Mouse (Mus musculus) kidney, adult 8-10 months (tissue): ENCODE results near the gene Plxna4.

ENCODE experiments used
- DNase-seq, 2 experiments: peaks; one replicate each; pipeline ENCODE4 v3.0.0; 2022

The Plxna4 gene

DNA sequence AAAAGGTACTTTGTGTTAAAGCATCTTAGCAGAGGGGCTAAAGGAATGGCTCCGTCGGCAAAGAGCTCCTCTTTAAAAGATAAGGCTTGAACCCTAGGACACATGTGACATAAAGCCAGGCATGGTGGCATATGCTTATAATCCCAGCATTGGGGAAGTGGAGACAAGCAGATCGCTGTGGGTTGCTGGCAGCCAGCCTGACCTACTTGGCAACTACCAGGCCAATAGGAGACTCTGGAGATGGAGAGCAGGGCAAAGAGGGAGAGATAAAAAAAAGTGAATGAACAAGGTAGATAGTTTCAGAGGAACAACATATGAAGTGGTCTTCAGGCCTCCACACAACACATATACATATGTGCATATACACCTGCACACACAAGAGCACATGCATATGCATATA lies 189.7 kb downstream of the Plxna4 start:
- peak in 1 of 2 experiments; percentile 58 for DNase-seq

DNA sequence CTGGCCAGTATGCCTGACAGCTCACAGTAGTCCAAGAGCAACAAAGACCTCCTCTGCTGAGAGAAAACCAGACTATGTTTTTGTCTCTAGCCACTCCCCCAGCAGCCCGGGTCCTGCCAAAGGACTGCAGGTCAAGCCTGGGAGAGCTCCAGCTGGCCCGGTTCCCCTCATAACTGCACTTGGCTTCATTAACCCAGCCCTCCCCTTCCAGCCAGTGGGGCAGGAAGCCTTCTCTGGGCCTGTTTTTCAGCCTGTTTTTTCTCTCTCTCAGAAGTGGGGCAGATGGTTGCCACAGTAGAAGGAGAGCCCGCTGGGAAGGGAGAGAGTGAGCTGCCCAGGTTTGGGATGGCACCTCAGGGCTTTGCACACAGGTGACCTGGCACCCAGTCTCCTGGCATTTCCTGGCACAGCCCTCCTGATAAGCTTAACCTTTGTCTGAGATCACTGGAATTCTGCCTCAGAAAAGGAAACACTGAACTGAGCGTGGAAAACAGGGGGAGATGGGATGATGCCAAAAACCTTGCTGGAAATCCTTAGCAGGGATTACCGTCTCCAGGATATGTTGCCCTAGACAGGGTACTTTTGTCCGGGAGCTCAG lies 190.8 kb downstream of the Plxna4 start:
- DNase-seq: peak; percentile 95

DNA sequence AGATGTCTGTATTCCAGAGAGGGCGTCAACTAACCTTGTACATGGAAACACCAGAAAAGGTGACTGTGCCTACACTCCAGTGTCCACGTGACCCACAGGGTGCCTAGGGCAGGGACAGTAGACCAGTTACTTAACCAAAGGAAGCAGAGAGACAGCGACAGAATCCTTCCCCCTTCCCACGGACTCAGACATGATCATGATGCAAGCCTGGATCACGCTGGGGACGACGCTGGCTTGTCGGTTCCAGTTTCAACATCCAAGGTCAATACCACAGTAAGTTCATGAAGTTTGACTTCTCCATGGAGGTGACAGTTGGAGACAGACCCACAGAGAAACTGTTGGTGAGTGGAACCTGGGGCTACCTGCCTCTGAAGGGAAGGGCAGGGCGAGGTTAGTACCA lies 192.6 kb downstream of the Plxna4 start:
- DNase-seq: no peak

DNA sequence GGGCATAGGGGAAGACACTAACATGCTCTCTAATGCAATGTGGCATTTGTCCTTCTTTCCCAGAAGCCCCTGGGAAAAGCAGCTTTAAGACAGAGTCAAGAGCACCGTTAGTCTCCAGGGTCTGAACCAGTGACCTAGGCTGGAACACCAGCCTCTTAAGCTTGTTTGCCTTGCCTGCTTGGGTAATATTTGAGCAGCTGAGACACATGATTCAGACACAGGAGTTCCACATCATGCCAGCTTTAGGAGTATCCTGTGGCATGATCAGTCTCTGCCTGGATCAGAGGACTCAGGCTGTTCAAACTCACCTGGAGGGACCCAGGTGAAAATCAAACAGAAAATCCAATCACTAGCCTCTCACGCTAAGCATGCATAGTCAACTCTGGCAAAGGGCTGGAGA lies 195.7 kb downstream of the Plxna4 start:
- no peak for DNase-seq

DNA sequence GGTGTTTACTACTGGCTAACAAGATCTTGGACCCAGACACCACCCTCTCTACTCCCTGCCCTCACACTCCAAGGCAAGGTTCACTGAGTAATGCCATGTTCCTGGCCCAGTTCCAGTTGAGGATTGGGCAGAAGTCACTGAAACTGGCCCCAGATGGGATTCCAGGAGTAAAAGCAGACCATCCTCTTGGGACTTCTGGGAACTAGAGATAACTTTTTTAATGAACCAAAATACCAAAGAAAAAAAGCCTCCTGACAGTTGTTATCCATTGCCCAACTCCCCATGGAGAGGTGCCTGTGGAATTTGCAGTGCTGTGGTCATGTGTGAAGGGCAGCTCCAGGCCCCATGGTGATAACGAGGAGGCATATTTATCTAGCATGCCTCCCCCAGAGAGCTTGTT lies 199.7 kb downstream of the Plxna4 start:
- DNase-seq: peak; percentile 76 to 83

DNA sequence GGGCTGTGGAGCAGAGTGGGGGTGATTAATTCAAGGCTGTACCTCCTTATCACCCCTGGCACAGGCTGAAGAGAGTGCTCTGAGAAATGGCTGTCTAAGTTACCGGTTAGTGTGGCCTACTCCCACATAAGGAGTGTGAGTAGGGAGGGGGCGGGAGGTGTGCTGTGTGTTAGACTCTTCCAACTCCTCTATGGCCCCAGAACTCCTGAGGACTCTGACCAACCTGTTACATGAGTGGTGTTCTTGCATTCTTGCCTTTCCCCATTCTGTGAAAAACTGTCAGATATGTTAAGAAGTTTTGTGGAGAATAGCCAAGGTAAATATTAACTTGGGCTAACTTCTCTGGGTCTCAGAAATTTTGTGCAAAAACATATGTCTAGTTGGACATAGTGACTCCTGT lies 201.1 kb downstream of the Plxna4 start:
- no peak for DNase-seq

DNA sequence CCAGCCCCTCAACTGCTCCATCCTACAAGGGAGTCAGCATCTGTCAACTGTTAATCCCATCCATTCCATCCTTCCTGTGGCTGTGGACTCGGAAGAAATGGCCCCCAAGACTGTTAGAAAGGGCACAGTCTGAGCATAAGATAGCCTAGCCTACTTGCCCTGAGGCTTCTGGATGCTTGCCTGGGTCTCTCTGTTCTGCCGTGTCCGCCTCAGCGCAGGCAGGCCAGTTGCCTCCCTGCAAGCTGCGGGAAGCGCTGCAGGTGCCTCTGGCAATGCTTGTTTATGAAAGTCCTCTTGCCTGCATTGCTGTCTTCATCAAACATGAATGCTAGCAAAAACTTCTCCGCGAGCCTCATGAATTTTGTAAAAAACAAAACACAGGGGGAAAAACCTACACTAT lies 203.1 kb downstream of the Plxna4 start:
- no peak for DNase-seq

DNA sequence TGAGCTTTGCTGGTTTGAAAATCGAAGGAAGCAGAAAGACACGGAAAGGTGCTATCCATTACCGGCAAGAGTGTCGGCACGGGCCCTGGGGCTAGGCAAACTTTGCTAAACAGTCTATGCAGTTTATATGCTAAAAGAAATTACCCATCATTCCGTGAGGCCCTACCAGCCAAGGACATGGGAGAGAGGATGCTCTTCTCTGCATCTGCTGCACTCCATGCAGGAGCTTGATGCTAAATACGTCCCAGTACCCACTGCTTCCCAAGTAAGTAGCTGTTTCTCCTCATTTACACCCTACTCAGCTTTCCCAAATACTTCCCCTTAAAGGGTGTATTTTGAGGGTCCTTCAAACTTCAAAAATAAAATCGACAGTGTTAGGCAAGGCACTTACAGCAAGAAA lies 203.6 kb downstream of the Plxna4 start:
- no peak for DNase-seq

DNA sequence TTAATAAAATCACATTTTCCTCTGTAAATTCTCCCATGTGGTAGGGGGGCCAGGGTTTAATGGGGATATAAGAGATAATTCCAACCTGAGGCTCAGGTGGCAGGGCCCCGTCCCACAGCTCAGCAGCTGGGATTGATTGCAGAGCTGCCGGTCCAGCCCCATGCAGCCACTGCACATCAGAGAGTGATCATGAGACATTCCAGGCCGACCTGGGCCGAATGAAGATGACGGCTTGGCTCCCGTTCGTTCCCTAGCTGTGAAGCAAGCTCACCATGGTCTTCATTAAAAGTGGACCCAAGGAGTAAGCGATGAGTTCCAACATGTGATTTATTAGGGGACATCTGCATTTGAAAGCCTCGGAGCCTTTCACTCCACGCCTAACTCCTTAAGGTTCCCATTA lies 206.5 kb downstream of the Plxna4 start:
- DNase-seq: no peak

DNA sequence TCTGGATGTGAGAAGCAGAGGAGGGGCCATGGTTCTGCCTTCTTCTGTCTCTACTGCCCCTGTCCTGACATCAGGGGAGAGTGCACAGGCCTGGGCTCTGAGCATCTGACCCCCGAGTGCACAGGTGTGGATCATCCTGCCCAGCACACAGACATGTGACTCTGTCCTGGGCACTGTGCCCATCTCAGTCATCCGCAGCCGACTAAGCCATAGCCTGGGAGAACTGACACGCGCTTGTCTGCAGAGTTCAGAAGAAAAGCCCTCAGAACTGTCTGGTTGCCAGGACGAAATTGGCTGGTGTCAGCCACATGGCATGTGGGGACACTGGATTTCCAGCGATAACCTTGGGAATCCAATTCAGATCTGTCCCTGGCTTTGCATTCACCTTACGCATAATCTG lies 210.8 kb downstream of the Plxna4 start:
- peak; percentile 88 to 89 for DNase-seq

DNA sequence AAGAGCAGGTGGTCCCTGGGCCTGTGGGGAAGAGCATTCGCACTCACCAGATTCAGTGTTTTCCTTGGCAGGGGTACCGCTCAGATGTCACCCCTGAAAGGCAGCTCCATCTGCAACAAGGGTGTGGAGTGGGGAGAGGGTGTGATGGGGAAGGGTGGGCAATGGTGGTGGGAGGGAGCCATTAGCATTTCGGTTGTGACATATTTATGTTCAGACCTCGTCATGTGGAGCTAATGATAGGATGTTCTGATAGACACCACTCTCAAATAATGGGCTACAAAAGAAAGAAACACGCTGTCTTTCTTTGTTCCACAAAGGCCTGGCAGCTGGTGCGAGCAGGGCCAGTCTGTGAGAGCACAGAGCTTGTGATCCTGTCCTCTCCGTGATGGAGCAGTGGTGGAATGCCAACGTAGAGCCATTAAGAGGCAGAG lies 214.0 kb downstream of the Plxna4 start:
- no peak for DNase-seq

DNA sequence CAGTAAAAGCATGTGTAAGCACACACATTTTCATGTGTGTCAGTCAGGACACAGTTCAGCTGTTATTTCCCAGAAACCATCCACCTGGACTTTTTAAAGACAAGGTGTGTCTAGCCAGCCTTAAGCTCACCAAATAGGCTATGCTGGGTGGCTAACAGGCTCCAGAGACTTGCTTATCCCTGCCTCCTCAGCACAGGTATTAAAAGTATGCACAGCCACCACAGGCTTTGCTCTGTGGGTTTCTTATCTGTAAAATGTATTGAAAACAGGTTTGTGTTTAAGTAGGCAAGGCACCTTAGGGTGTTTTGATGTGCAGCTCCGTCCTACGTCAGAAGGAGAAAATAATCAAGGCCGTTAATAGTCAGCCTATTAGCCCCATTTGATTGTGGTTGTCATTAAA lies 218.9 kb downstream of the Plxna4 start:
- DNase-seq: no peak

DNA sequence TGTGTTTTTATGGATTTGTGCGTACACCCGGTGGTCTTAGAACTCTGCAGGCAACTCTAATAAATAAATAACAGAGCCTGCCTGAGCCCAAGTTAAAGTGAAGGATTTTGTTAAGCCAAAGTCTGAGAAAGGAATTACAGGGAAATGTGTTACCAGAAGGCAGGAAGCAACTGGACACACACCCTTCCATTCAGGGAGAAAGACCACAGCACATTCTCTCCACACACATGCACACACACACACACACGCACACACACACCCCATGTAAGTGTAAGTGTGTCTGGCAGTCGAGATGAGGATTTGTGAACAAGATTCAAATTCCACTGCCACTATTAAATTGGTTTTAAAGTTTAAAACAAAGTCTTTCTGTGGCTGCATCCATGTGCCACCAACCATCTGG lies 219.6 kb downstream of the Plxna4 start:
- DNase-seq: no peak

DNA sequence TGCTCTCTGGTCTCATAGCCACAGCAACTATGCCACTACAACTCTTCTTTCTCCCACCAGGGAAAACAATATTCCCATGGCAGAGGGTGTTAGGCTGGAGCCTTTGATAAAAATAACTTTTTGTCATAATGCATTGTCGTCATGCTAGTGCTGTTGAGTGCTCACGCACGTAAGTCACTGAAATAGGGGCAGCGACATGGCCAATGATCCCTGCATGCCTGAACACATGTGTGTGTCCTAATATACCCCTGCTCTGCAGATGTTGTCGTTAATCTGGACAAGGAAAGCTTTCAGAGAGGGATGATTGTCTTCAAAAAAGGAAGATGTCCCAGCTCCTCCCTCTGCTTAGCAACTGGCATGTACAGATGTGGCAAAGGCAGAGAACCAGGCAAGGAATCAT lies 223.1 kb downstream of the Plxna4 start:
- no peak for DNase-seq

DNA sequence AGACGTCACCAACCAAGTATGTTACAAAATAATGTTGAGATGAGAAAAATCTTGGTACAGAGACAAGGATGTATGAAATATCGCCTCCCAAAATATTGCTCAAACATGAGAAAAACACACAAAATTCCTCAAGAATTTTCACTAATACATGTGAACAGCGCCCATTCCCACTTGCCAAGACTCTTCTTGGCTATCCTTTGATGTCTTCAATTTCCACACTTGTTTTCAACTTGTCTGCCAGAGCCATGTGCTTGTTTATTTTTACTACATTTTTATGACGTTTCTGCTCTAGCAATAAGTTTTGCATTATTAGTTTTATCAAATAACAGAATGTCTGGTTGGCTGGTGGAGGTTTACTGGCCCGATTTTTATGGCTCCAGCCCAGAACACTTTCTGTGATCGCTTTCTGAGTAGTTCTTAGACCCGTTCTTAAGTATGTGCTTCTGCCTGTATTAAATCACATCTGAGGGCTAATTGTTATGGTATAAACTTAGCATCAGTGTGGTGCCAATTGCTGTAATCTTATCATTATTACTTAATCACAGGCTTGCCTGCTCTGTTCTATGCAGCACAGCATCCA lies 224.4 kb downstream of the Plxna4 start:
- DNase-seq: no peak

DNA sequence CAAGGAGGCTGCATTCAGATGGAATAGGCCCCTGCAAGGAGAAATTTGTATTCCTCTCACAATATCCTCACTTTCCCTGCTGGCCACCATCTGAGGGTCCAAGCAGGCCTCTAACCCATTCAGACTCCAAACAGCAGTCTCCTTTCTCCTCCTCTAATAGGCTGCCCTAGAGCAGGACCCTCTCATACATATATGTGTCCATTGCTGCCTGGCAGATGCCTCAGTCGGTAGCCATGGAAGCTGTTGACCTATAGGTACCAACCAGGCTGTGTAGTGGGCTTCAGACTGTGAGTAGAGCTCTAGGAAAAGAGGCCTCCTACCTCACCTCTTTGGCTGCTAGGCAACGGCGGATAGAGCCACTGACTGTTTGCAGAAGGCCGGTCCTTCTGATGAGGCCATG lies 225.6 kb downstream of the Plxna4 start:
- DNase-seq: no peak

DNA sequence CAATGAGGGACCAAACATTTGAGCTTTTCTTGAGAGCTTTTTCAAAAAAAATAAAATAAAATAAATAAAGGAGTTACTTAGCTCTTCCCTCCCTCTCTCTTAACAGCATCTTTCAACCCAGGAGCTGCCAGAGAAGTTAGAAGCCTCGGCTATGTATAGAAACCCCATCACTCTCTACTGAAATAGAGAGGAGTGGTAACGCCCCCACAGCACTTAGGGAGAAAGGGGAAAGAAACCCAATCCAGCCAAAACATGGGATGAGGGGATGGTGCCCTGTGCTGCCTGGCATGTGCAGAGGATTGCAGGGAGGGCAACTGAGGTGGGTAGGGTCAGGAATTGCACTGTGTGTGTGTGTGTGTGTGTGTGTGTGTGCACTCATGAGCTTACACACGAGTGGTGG lies 228.3 kb downstream of the Plxna4 start:
- no peak for DNase-seq

DNA sequence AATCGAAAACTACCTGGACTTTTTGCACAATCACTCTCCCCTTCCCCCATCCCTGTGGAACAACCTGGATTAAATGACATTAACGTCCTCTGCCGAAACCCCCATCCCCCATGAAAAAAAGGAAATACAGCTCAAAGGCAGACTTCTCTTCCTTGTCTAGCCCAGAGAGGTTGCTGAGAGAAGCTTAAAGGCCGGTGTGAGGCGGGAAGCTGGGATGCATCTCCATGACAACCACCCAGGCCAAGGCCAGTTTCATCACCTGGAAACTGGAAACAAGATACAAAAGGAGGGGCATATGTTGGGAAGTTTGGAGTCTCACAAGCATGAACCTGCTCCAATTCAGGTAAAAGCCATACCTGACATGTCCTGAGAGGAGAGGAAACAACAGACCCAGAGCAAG lies 230.5 kb downstream of the Plxna4 start:
- DNase-seq: no peak

DNA sequence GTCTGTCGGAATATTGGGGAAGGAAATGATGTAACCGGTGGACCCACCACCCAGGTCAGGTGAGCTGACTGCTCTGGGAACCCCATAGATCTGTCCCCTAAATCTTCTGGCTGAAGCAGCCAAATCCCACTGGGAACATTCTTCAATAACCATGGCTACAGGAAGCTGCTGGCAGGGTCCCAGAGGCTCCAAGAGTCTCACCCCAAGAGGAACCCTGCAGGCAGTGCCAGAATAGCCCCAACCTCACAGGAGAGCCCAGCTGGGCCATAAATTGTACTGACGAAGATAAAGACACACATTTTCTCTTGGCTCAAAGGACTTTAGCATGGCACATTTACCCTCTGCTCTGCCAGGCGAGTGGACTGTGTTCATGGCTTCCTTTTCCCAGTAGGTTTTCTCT lies 232.4 kb downstream of the Plxna4 start:
- DNase-seq: peak; percentile 30 to 46

DNA sequence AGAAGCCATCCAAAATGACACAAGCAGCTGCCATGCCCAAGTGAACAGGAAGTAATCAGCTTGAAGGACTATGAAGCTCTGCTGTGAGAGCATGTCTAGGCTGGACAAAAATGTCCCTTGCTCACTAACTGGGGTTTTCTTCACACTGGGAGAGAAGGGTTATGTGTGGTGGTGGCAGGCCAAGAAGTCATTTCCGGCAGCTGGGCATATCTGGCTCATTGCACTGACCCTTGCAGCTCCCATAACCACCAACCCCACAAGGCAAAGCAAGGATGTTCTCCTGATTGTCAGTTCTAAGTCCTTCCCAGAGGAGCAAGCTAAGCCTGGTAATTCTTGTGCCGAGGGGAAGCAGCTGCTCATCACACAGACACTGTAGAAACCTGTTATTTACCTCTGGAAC lies 239.0 kb downstream of the Plxna4 start:
- no peak for DNase-seq

DNA sequence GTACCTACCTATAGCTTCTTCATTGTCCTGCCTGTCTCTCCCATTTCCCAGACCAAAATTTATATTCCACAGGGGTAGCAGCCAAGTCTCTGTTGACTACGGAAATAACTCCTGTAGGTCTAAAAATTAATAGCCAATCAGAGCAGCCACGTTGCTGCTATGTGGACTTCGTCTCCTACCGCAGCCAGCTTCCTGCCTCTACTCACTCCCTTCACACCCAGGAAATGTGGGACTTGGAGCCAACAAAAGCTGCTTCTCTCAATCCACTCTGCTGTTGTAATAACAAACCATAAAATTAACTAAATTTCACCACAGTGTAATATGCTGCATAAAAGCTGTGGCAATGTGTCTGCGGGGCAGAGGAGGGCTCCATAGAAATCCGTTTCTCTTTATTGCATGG lies 239.9 kb downstream of the Plxna4 start:
- no peak for DNase-seq

DNA sequence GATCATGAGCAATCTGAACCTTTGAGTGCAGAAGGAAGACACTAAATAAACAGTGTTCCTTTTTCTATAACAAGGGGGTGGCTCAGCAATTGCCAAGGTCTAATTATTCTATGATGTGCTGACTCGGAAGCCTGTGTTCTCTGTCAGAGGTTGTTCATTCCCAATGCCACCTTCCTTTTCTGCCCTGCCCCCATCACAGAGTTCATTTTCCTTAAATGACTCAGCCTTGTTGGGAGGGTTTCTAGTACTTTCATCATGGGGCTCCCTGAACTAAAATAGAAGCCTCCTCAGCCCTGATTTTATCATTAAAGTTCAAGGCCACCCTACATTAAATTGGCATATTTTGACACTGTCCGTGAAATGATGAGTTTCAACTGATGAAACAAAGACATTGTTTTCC lies 242.0 kb downstream of the Plxna4 start:
- no peak for DNase-seq

DNA sequence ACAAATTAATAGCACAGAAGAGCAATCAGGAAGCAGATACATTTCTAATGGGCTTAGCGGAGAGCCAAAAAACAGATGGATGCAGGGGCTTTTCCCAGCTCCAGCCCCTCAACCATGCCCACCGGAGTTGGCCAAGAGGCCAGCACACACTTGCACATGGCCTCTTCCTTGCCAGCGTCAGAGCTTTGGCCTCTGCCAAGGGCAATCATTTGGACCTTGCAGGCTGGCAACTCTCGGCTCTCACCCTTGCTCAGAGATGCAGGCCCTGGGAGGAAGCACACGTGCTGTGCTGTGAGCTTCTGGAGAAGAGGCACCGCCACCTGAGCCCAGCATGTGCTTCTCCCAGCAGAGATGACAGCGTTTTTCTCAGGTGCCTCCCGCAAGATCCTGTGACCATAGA lies 245.3 kb downstream of the Plxna4 start:
- no peak for DNase-seq

DNA sequence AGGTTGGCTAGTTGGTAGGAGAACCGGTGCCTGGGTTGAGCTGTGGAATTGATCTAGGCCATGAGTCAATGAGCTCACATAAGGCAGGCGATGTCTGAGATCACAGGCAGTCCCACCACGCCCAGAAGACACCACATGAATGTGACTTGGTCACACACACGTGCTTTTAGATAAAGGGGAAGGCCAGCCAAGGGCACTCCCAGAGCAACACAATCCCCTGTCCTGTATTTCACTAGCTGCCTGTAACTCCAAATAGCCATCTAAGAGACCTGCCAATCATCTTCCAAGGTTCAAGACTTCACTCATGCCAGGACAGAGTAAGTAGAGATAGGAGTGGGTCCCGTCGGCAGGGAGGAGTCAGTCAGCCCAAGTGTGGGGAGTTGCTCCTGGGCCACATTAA lies 245.7 kb downstream of the Plxna4 start:
- DNase-seq: no peak

DNA sequence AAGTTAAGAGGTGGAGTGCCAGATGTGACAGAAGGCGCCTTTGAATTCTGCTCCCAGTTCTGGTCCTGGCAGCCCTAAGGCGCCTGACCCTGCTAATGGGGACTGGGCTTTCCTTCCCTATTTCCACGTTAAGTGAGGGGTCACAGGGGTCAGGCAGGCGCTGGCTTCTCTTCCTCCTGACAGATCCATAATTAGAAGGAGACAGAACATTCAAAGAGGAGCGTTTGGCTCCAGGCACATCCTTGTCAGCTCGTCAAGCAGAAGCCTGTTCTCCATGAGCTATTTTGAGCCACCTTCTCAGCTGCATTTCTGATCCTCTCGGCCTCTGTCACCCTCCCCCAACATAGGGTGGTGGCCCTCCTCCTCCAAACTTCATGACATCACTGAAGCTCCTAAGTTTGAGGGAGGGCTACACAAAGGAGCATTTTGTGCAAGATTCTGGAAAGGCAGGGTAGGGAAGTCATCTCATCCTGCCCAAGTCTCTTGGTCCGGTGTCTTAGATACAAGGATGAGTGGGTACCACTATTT lies 249.5 kb downstream of the Plxna4 start:
- no peak for DNase-seq
